Mouse (Mus musculus) liver, adult 2 months (tissue): Measurements from ENCODE around the gene Ppp1r21.

Experiments used
- CTCF ChIP-seq: fragments of 200-500 bp; IDR thresholded peaks from 2 replicates; pipeline ENCODE4 v1.5.1; 2011; ENCODE audit warnings: low read depth, low read length, control low read depth
- POLR2A ChIP-seq: fragments of 200-500 bp; IDR thresholded peaks from 2 replicates; pipeline ENCODE4 v1.6.1; 2011; ENCODE audit warnings: low read length, control low read depth; ENCODE audit not compliant: insufficient read depth; ENCODE audit errors: extremely low read depth

GRCm38 (mm10) chr17:88481062-88481461 lies 48.9 kb upstream of the Ppp1r21 start:
- no peak for TF ChIP-seq POLR2A
- TF ChIP-seq CTCF = no peak
